Mouse (Mus musculus) gonadal fat pad, adult 2 months (tissue): Measurements from ENCODE around the gene Mei1. TPM values are rescaled to one million over a fixed set of nuclear protein-coding genes. Genes with fewer than 3 reads are reported as not detected.
"Not testable (repeated sequence)": the region's sequence is repeated elsewhere in the genome, so short reads cannot be mapped to it uniquely, and the experiment has no call there.

ENCODE experiments used
- DNase-seq: peaks from one replicate; pipeline ENCODE4 v3.0.0-alpha.2; 2012; ENCODE audit warnings: low read depth
- polyA plus RNA-seq: library from polyadenylated mRNA; depleted of rRNA; stranded (reverse); fragments of >200 nt; gene quantifications from 2 replicates; pipeline ENCODE4 v1.2.3, GENCODE M21; 2012

The Mei1 gene
- polyA plus RNA-seq, 1 experiment = 0.04 TPM

DNA sequence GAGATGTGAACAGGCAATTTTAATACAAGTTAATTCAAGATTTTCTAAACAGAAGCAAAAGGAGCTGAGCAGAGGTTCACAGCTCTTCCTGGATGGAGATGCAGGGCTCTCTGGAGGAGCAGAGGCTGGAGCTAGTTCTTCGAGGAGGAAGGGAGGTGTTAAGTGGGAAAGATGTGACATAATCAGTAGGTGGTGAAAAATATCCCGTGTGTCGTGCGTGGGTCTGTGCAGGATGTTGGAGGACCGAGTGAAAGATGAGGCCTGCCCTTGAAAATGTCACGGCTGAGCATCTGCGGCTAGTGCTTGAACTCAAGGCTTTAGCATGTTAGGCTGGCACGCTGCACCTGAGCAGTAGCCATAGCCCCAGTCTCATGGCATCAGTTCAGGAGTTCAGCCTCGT lies 15.8 kb downstream of the Mei1 start:
- no peak for DNase-seq

DNA sequence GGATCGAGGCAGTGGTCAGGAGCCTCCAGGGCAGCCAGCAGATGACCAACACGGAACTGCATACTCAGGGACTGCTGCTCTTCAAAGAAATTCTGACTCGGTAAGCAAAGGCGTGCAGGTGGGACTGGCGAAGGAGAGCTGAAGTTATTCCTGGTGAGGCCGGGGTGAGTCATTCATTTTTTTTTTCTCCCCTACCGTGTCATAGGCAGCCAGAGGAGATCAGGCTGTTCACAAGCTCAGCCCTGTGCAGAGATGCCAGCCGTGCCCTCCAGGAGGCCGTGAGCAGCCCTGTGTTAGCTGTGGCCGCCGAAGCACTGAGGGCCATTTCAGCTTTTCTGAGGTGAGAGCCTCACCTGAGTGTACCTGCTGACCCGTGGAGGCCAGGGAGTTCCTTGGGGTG lies 16.3 kb downstream of the Mei1 start:
- DNase-seq = no peak

DNA sequence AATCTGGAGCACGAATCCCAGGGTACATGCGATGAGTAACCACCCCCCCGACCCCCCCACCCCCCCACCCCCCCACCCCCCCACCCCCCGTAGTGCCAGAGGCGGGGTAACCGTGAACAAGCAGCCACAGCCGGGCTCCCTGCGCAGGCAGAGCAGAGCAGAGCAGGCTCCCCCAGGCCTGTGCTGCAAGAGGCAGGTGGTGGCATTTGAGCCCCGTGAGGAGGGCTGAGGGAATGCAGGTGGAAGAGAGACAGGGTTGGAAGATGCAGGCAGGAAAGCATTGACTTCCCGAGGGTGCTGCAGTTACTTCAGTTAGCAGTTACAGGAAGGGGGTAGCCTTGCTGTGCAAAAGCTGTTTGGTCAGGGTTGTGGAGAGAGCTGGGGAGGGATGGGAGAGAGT lies 17.5 kb downstream of the Mei1 start:
- DNase-seq = no peak

DNA sequence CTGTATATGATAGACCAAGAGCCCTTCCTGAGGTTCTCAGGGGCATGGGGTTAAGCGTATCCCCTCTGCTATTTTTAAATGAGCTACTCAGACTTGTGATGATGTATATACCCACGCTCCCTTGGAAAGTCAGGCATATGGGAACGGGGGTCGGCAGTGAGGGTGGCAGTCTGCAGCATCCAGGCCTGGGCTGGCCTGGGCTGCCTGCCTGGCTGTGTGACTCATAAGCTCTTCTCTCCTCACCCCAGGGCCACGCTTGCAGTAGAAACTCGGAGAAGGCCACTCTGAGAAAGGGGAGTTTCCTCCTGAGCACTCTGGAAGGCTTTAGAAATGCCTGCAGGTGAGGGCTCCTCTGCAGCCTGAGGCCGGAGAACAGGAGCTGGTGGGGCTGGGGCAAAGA lies 21.3 kb downstream of the Mei1 start:
- no peak for DNase-seq

DNA sequence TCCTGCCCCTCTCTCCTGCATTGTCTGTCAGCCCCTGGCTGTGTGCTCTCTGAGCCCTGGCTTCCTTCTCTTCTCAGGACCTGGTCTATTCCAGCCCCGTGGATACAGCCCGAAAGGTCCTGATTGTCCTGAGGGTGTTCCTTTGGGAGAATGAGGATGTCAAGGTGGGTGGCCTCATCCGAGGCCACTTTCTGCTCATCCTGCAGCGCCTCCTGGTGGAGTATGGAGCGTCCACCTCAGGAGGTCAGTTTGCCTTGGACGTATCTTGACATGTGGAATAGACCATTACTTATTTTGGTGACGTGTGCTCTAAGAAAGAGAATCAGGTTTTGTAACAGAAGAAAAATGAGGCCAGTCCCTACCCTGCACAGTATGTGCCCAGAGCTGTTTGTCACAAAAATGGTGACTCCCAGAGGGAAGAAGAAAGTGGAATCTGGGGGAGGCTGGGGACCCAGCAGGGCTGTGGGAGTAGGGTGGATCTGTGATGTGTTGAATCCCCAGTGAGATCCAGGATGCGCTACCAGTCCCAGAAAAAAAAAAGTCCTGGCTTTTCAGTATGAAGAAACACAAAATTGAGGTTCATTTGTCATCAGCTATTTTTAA lies 37.3 kb downstream of the Mei1 start:
- DNase-seq = no peak

DNA sequence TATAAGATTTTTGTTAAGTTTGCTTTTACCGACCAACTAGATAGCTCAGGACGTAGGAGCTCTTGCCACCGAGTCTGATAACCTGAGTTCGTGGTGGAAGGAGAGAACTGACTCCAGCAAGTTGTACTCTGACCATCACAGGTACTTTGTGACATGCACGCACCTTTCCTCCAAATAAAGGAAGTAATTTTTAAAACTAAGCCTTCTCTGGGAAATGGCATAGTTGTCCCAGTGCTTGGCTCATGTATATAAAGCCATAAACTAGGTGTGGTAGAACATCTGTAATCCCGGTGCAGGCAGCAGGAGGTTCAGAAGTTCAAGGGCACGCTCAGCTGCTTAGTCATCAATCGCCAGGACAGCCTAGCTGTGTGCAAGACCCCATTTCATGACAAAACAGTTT lies 50.7 kb downstream of the Mei1 start:
- DNase-seq = no peak

DNA sequence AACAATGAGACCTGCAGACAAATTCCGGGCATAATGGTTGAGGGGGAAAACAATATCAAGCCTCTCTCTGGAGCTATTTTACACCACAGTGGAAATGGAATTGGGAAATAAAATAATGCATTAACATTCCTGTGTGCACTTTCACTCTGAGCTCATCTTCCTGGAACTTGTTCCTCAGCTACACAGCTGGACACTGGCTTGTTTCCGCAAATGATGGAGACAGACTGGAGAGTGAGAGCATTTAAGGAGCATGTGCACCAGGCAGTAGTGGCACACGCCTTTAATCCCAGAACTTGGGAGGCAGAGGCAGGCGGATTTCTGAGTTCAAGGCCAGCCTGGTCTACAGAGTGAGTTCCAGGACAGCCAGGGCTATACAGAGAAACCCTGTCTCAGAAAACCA lies 56.9 kb downstream of the Mei1 start:
- DNase-seq = not testable (repeated sequence)

DNA sequence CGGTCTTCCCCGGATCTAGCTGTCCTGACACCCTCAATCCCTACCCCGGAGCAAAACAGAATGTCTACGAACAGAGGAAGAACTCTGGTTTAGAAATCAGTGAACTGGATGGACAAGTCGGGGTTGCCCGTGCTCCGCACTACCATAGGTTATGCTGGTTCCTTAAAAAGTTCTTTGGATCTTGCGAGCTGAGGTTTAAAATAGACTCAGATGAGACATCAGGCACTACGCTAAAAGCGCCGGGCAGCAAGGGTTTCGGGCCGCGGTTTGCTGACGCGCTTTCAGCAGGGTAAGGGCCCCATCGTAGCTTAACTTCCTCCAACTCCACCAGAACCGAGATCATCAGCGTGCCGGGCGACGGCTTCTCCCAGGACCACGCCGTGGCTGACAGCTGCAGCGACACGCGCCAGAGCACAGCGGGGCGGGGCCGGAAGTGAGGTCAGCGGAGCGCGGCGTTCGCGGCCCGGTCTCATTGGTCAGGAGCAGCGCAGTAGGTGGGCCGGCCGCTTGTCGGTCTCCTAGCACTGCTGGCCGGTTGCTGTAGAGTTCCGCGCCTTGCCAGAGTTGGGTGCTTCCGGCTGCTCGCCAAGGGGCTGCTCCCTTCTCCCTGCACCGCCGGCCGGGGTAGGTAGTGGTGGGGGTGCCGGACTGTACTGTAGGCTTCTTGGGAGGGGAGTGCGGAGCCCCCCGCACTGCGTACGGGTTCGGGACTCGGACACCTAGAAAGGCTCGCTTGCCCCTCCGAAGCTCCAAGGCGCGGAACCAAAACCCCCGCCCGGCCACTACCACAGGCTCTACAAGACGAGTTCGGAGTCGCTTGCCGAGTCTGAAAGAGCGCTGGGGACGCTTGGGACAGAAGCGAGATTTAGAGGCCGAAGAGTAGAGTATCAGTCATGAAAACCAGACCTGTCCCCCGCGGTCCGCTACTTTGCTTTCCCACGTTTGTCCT lies 57.9 kb downstream of the Mei1 start, which contains the start of gene Ccdc134:
Gene Ccdc134, plus strand, starts transcription at position 497 of the 949 bp plus-strand sequence.
- DNase-seq = no peak

DNA sequence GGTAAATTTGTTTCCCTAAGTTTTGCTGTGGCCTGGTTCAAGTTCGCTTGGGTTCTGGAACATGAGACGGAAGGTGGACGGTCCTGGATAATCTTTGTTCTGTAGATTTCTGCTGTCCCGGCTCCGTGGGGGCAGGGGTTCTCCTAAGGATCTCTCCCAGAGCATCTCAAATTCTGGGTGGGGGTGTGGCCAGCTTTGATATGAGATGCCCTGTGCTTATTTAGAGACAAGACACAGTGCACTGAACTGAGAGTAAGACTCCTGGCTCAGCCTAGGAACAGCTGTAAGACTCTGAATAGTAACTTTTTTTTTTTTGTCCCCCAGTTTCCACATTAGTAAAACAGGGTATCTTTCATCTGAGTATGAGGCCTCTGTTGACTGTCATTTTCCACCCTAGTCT lies 58.6 kb downstream of the Mei1 start:
- no peak for DNase-seq

DNA sequence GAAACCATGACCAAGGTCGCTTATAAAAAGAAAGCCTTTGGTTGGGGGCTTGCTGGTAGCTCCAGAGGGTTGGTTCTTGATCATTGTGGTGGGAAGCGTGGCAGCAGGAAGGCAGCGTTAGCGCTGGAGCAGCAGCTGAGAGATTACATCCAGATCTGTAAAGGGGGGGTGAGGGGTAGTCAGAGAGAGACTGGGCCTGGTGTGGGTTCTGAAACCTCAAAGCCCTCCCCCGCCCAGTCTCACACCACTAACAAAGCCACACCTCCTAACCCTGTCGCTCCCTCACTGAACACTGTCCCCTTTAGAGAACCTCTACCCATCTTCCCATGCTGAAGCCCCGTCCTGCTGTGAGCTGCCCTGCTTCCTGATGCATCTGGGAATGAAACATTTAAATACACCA lies 60.8 kb downstream of the Mei1 start:
- no peak for DNase-seq

DNA sequence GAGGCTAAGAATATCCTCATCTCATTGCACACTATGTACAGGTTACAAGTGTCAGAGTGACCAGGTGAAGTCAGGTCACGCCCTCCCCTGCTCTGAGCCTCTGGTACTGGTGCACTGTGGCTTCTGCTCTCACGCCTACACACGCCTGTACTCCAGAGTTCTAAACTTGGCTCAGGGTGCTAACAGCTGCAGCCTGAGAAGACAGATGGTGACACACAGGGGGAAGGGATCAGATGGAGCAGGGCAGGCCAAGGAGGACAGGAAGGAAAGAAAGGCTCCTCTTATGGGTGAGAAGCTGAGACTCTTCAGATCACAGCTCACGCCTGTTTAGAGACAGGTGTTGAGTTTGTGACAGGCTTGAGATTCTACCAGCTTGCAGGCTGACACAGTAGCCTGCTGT lies 65.6 kb downstream of the Mei1 start:
- no peak for DNase-seq

DNA sequence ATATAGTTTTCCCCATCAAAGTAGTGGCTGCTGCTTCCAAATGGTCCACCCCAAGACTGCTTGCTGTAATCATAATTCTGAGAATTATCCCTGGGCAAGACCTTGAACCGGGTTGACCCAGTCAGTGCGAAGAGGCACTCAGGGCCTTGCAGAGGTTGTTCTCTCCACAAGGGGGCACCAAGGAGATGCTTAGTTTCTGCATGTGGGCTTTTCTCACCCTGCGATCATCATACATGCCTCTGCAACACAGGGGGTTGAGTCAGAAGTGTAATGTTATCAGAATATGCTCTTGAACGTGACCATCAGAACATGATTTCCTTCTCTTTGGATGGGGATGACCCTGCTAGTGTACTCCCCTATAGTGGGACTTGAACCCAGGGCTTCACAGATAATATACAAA lies 68.8 kb downstream of the Mei1 start:
- DNase-seq = no peak

DNA sequence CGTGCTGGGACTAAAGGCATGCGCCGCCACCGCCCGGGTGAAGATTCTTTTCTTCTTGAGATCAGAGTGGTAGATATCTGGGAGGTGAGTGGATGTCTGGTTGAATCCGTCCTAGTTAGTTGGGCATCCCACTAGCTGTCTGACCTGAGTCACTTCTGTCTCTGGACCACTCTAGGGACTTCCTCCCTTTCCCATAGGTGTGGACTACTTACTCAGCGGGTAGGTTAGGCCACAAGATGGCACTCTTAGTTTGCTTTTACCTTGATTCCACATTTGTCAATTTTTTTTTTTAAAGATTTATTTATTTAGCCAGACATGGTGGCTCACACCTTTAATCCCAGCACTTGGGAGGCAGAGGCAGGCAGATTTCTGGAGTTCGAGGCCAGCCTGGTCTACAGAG lies 69.4 kb downstream of the Mei1 start:
- no peak for DNase-seq

DNA sequence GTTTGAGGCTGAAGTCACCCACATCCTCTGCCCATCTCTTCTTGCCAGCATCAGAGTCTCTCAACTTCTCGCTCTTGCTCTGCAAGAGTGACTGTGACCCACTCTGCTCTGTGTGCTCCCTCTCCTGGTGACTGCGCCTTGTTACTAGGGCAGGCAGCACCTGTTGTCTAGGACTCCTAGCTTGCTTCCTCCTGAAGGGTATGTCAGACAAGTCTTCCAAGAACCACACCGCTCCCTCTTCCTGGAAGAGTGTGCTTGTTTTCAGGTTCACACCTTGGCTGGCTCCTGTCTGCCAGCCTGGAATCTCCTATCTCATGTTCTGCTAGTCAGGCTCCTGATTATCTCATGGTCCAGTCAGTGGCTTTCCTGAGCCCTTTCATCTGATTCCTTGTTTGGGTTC lies 70.6 kb downstream of the Mei1 start:
- DNase-seq = no peak

DNA sequence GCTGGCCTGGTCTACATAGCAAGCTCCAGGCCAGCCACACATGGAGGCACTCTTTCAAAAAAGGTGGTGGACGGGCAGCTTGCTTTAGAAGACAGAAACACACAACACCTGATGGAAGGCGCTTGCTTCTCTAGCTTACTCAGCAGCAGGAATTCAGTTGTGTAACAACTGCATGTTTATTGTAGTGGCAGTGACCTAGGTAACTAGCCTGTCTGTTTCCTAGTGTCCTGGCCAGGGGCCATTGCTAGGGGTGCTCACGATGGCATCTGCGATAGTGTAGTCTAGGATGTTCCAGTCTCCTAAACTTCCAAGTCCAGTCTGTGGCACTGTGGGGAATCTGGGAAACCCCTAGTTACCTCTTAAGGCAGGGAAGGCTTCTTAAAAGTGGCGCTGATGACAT lies 74.4 kb downstream of the Mei1 start:
- DNase-seq = no peak

DNA sequence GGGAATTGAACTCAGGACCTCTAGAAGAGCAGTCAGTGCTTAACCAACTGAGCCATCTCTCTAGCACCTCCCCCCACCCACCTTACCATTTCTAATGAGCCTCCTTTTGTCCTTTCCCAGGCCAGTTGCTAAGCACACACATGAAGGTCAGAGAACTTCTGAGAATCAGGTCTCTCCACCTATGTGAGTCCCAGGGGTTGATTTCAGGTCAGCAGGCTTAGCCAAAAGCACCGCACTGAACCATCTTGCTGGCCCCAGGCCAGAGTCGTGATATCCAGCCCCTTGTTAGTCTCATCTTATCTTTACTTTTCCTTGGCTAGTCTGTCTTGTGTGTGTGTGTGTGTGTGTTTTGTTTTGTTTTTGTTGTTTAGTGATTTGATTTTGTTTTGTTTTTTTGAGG lies 75.6 kb downstream of the Mei1 start:
- no peak for DNase-seq

DNA sequence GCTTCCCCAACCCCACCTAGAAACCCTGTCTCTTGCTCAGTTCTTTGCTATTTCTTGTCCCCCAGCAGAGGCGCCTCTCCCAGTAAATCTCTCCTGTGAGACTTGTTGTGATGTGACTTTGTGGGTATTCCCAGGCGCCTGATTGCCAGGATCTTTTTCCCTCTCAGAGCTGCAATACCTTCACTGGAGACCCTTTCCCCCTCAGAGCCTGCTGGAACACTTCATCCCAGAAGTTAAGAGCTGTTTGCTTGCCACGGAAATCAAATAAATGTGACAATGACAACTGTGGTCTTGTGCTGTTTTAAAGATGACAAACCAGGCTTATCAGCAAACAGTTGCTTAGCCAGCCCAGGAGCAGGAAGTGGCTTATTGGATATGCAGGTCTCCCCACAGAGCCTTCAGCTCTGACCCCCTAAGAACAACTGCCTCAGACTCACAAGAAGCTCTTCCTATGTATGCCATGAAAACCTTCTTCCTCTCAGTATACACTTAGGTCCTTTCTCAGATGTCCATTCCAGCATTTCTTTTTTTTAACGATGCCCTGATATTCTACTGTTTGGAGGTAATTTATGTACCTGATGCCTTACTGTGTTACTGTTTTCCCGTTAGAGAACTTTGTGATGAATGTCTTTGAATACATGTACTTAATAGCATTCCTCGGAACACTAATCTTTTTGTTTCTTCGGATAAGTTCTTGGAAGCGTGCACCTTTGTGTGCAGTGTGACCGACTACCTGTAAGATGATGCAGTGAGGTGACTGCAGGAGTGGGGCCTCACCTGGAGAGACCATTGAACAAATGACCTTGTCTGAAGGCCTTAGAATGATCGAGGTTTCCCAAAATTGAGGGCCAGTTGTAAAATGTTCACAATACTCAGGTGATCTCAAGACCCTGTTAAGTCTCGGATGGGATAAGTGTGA lies 76.3 kb downstream of the Mei1 start:
- no peak for DNase-seq

DNA sequence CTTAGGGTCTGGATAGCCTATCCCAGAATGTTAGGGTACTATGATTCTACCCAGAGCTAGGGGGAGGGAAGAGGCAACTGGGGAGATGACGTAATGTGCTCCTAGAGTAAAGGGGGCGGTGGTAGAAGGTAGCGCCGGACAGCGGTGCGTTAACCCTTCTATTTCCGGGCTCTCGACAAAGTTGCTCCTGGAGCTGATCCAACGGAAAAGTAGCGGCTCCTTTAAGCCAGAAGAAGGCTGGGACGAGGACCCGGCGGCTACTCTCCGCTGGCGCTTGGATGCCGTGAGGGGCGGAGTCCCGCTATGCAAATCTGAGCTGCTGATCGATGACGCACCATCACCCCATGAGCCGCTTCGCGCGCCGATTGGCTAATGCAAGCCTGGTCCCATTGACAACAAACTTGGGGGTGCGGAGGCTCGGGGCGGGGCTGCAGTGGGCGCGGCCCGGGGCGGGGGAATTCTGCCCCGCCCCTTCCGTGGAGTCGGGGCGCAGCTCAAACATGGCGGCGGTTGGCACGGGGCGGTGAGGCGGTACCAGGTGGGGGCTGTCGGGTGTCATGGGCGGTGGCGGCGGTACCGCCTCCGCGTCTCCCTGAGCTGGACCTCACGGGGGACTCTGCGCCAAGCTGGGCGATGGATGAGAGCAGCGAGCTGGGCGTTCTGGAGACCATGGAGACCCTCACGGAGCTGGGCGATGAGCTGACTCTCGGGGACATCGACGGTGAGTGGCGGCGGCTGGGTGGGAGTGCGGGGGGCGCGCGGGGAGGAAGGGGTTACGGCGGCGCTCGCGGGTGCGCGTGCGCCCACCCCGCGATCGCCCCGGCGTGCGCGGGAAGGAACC lies 77.2 kb downstream of the Mei1 start, which contains the start of gene Srebf2:
Gene Srebf2, plus strand, starts transcription at position 412 of the 841 bp plus-strand sequence.
- no peak for DNase-seq

DNA sequence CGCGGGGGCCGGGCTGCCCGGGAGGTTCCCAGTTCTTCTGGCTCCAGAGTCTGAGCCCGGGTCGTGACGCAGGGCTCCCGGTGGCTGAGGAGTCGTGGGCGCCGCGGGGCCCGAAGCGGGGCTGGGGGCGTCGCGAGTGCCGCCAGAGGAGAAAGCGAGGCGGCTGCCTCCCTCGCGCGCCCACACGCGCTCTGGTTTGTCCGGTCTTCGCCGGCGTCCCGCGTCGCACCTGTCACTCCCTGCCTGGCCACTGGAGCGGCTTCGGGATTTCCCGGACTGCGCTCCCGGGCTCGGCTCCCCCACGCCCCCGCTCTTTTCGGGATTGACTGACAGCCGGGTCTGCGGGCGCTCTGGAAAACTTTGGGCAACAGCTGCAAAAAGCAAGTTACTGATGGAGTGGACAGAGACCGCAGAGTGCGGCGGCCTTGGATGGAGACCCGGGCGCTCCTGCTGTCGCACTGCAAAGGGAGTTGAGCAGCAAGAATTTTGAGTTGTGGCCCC lies 77.9 kb downstream of the Mei1 start:
- no peak for DNase-seq

DNA sequence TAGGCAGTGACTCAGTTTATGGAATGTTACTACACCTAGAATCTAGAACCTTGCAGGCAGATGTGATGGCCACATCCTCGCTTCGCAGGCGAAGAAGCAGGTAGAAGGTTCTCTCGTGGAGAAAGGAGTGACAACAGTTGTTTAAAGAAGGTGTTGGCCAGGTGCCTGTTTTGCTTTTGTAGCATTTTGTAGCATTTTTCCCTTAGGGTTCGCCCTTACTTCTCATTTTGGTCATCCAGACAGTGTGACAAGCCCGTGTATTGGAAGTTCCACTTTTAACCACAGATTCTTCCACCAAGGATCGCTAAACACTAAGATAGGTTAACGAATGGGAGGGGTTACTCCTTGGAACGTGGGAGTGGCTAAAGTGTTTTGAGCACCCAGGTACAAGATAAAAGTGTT lies 78.7 kb downstream of the Mei1 start:
- no peak for DNase-seq

DNA sequence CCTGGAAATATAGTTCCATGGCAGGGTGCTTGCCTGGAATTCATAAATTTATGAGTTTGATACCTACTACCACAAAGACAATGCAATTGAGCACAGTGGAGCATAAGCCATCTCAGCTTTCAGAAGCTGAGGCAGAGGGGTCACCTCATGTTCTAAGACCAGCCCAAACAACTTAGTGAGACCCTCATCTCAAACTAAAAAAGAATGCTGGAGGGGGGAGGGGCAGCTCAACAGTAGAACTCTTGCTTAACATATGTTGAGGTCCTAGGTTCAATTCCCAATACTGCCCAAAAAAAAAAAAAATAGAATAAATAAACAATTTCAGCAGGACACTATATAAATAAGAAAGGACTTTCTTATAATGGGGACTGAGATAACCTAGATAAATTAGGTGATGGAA lies 80.2 kb downstream of the Mei1 start:
- no peak for DNase-seq
